Mouse (Mus musculus) thymus, postnatal 36 days (tissue): ENCODE results near the gene Lim2.
"Not testable (repeated sequence)": the region's sequence is repeated elsewhere in the genome, so short reads cannot be mapped to it uniquely, and the experiment has no call there.

Source experiments
- DNase-seq, 2 experiments: peaks; one replicate each; pipeline ENCODE4 v3.0.0; 2022; ENCODE audit warnings: mixed read lengths in 2 of 2

Gene Lim2

DNA sequence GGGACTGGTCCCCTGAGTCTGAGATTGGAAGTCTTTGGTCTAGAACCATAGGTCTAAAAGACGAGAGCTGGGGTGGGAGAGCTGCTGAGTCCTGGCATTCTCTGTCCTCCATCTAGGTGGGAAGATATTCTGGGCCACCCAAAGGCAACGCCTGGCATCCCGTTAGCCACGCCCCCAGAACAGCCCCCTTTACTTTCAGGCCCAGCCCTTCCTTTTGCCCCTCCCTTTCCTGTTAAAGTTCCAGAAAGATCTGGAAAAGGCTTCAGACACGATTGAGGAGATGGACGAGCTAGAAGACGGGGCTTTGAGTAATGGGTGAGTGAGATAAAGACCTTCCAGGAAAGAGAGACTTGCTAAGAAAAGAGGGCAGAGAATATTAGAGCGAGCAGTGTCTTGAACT is at the start of gene Lim2:
Gene Lim2 (plus strand): TSS at position 265 of the 400 bp plus-strand sequence.
- DNase-seq = no peak

DNA sequence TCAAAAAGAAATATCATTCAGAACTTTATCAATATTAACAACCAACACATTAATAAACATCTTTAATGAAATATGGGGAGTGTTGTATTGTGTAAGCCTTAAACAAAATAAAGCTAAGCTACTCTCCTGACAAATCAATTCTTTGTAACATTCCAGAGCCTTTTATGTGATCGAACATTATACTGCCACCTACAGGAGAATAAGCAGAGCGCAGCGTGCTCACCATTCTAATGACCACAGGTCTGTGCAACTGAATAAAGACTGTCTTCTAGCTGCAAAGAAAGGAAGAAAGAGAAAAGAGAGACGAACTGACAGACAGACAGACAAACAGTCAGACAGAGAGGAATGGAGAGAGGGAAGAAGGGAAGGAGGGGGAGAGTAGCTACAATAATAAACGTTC is 49.2 kb upstream of the Lim2 start:
- no peak for DNase-seq

DNA sequence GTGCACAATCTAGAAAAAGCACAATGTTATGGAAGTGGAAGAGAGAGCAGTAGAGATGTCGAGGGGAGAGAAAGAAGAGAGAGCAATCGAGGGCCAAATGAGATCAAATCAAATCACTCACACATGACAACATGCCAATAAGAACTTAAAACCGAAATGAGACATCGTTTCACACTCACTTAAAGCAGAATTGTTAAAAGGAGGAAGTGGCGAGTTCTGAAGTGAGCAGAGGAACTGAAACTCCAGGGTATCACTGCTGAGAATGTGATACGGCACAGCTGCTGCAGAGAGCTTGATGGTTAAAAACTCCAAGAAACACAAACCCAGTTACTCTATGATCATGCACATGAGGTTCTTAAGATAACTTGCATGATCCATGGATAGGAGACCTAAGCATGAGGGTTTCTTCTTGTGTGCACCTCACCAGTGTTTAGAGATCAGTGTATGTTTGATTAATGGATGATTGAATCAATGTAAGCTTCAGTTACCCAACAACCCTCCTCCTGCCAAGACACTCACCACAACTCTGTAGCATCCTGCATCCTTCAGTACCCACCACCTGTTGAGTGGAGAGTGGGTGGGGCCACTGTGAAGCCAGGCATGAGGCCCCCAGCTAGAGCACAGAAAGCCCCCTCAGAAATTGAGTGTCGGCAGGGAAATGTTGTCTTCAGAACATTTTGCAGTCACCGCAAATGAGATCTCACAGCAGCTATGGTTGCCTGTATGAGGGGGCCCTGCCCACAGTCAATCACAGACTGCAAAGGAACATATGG is 34.9 kb upstream of the Lim2 start:
- DNase-seq = no peak

DNA sequence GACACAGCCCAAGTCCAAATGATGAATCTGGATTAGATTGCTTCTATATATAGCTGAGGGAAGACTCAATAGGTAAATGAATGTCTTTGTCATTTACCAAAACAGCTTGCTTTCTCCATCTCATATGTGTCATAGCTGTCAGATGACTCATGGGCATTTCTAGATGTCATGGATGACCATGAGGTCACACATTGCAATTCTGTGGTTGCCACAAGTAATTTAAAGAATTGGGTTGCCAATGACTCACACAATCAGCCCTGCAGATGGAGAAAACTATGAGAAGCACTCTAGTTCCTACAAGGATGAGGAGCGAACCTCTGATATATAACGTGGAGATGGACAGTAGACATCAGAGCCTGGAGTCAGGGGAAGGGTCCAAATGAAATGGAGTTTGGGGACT is 28.0 kb upstream of the Lim2 start:
- no peak for DNase-seq

DNA sequence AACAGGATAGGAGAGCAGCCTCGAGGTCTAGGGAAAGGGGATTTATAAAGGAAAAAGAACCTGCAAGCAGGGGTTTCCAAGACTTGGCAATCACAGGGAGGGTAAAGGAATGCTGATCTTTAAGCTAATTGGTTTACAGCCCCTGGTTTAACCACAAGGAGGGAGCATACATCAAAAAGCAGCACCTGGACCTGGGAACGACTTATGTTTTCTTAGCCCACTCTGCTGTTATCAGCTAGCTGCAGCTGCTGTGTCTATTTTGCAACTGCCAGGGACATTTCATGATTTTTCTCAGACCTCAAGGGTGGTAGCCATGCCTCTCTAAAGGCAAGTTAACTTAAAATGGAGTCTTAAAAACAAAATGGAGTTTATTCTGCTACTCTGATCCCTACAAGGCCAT is 24.8 kb upstream of the Lim2 start:
- DNase-seq = no peak

DNA sequence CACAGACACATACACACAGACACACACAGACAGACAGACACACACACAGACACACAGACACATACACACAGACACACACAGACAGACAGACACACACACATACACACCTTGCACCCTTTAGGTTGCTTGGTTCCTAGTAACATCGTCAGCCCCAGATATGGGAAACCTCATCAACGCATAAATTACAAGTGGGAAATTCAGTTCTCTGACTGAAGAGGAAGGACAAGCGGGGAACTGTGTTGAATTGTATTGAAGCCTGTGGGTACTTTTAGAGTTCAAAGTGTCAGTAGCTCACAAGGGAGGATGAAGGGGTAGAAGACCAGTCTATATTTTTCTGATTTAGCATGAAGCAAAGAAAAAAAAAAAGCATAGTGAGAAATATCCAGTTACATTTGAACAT is 19.9 kb upstream of the Lim2 start:
- no peak for DNase-seq

DNA sequence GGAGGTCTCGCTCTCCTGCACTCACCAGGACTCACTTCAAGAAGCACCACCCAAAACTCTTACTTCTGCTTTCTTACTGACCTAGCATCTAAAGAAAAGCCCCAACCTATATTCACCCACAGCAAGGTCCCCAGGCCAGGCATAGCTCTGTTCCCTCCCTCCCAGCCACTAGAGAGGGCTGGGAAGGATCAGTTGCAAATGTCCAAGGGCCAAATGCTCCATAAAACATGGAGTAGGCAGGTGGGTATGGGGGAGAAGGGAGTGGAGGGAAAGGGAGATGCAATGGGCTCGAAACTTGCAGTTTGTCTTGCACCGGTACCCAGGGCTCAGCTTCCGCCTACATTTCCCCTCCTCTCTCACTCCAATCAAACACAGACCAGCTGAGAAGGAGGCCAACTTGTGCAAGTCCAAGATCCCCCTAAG is 19.3 kb upstream of the Lim2 start, which contains the start of gene Siglecg:
Gene Siglecg (plus strand): TSS at position 74 of the 423 bp plus-strand sequence.
- DNase-seq = no peak

DNA sequence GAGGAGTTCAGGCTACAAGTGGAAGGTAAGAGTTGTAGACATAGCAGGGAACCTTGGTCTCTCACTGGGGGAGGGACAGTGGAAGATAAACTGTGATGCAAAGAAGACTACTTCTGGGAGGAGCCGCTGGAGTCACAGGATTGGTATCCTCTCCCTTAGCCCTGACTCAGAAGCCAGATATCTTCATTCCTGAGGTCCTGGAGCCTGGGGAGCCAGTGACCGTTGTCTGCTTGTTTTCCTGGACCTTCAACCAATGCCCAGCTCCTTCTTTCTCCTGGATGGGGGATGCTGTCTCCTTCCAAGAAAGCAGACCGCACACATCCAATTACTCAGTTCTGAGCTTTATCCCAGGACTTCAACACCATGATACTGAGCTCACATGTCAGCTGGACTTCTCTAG is 18.4 kb upstream of the Lim2 start:
- no peak for DNase-seq

DNA sequence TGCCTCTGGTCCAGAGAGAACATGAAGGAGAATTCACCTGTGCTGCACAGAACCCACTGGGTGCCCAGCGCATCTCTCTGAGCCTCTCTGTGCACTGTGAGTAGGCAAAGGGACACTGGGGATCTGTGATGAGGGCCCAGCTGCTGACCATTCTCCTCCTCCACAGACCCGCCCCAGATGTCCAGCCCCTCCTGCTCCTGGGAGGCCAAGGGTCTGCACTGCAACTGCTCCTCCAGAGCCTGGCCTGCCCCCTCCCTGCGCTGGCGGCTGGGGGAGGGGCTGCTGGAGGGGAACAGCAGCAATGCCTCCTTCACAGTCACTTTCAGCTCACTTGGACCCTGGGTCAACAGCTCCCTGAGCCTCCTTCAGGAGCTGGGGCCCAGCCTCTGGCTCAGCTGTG is 15.7 kb upstream of the Lim2 start:
- not testable (repeated sequence) for DNase-seq

DNA sequence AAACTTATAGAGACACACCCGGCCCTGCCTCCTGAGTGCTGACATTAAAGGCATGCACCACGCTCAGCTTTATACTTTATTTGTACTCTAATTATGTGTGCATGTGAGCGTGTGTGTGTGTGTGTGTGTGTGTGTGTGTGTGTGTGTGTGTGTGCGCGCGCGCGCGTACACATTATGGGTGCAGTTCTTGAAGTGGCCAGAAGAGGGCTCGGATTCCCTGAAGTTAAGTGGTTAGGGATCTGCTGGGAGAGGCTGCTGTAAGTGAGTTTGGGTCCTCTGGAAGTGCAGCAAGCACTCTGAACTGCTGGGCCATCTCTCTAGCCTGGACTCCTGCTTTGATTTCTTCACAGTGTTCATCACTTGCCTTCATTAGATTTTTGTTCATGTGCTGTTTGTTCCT is 10.2 kb upstream of the Lim2 start:
- DNase-seq = no peak

DNA sequence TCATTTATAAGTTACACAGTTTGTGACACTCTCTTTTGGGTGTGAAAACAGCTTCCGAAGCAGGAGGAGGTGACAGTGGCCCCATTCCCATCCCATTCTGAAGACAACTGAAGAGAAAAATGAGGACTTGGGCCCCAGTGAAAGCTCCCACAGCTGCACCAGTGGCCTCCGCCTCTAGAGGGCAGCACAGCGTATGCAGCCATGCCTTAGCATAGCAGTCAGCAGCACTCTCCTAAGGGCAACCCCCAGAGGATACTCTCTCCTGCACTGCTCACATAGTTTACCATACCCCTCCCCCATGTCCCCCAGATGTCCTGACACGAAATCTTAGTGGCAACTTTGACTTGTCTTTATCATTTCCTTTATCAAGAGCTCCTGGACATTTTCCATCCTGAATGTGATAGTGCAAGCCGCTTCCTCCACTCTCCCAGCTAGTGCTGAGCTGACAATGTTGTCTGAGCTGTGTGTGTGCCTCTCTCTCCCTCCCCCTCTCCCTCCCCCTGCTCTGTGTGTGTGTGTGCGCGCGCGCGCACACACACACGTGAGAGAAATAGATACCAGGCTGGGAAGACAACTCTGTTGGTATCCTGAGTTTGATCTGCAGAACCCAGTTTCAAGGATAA is 4.4 kb upstream of the Lim2 start:
- peak; percentile 70 to 78 for DNase-seq

DNA sequence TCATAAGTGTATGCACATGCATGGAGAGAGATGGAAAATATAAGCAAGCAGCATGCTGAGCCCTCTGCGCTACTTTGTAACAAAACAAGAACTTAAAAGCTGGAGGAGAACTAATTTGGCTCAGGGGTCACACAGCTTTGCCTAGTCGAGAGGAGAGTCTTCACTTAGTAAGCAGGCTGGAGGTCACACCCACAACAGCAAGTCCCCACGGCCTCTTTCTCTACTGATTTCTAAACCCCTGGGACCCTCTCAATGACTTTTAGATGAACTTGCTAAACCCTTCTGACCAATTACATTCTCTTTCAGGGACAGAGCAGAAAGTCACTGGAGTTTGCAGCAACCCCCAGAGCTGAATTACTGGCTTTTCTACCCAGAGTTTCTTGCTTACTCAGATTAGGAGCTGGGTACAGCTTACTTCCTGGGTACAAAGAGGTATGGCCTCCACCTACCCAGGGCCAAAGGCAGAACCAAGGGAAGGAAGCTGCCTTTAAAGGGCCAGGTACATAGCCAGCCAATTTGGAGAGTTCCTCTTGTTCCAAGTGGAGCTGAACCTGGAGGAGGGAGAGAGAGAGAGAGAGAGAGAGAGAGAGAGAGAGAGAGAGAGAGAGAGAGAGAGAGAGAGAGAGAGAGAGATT is 3.4 kb upstream of the Lim2 start:
- no peak for DNase-seq

DNA sequence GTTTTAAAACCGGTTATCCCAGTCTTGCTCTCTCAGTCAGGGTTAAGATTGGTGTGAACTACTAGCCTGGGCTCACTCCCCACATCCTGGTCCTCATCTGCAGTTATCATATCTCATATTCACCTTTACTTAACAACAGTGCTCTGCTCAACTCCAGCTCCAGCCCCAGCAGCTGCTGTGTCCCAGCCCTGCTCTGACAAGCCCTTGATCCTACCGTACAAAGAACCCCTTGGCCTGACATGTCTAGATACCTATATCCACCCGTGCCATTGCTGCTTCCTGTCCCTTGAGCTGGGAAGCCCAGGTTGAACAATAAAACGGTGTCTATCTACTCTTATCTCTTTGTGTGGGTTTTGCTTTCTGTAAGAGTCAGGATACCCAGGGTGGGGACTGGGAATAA is 2.0 kb downstream of the Lim2 start:
- DNase-seq = no peak

DNA sequence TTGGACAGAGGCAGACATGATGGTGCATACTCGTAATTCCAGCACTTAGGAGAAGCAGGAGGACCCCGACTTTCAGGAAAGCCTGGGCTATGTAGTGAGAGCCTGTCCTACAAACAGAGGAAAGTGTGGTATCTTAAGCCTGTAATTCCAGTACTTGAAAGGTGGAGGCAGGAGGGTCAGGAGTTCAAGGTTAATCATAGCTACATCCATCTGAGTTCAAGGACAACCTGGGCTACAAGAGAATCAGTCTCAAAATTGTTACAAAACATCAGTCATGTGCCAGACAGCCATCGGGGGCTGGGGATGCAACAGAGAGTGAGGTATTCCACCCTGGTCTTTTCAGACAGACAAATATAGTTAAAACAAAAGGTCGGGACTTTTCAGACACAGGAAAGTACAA is 5.4 kb downstream of the Lim2 start:
- no peak for DNase-seq

DNA sequence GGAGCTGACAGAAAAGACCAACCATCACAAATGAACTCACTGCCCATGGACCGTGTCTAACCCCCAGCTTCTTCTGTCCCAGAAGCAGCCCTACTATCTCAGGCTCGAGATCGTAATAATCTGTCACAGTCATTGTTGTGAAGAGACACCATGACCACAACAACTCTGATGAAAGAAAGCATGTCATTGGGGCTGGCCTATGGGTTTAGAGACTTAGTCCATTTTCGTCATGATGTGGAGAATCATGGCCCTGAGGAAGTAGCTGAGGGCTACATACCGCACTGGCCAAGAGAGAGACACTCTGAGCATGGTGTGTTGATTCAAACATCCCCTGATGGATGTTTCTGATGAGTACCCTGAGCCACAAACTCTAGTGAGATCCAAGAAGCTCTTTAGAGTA is 7.2 kb downstream of the Lim2 start:
- DNase-seq = no peak

DNA sequence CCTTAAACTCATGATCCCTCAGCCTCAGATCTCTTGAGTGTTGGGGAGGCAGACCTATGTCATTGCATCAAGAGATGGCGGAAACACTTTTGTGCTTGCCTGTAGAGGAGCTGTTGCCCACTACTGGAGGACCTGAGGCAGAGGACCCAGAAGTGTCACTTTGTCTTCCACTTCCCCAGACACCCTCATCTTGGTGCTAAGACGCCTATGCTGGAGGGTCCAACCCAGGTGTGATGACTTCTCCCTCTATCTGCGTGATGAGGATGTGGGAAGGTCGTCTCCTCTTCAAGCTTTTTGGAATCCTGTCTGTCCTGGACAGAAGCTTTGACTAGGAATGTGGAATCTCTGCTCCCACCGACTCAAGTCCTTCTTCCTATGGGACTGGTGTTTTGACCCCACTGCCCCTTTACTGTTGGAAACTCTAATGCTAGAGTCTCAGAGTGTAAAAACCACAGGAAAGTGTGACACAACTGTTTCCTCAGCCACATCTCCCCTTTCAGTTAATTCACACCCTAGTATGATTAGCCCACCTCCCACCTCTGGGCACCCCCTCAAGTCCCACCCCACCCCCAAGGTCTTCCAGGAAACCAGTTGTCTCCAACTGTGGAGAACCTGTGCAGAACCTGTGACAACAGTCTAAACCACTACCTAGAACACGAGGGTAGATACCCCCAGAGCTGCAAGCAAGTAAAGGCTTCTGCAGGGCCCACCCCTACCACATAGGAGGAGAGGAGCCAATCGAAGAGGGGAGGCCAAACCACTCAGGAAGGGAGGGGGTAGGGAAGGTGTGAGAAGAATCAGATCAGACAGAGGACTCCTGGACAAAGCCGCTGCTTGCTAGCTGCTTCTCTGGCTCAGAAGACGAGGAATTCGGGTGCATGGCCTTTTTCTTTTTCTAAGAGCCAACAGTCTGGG is 9.1 kb downstream of the Lim2 start, which contains the start of gene Nkg7:
Gene Nkg7 (plus strand): TSS at position 733 of the 915 bp plus-strand sequence.
- no peak for DNase-seq

DNA sequence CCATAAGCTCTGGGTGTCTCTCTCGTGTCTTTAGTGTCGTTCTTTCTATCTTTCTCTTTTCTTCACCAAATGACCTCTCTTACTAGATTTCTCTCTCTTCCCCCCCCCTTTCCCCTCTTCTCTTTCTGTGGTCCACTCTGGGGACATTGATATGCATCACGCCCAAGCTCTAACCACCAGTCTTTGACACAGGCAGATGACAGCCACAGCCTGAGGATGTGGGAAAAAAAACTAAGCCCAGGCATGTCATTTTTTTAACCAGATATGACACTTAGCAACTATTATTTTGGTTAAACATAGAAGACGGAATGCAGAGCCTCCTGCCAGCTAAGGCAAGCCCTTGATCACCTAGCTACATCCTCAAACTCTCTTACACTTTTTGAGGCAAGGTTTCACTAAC is 11.1 kb downstream of the Lim2 start:
- DNase-seq = no peak

DNA sequence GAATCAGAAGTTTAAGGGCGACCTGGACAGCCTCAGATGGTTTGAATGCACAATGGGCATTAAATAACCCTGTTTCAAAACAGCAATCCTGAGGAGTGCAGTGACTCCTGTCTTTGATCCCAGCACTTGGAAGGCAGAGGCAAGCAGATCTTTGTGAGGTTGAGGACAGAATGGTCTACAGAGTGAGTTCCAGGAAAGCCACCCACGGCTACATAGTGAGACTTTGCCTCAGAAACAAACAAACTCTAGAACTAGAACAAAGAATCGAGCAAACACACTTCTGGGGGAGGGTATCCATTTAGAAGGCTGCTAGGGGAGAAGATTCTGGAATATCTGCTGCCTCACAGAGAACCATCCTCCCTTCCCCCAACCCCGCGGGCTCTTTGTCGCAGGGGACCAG is 13.0 kb downstream of the Lim2 start, which contains the start of gene Cldnd2:
Gene Cldnd2 (plus strand): TSS at position 301 of the 400 bp plus-strand sequence.
- no peak for DNase-seq

DNA sequence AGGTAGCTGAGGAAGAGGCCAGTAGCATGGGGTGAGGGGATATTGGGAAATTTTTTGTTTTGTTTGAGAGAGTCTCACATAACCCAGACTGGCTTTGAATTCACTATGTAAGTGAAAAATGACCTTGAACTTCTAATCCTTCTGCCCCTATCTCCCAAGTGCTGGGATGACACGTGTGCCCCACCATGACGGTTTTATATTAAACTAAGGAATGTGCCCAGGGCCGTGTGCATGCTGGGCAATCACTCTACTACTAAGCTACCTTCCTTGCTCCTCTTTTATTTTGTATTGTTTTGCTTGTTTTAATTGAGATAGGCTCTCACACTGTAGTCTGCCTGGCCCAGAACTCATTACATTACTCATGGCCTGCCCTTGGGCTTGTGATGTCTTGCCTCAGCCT is 13.6 kb downstream of the Lim2 start:
- no peak for DNase-seq

DNA sequence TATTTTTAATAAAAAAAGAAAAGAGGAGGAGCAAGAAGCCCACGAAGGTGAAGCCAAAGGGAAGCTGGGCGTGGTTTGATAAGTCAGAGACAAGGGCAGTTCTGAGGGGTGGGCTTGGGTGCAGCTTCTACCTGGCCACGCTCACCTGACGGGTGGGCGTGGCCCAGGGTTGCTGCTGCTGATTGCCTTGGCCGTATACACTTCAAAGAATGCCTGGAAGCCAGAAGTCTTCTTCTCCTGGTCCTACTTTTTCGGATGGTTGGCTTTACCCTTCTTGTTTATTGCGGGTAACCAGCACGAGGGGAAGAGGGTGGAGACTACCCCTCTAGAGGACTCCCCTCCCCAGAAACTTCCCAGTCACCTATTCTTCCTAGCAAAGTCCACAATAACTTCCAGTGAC is 15.2 kb downstream of the Lim2 start:
- DNase-seq = no peak

DNA sequence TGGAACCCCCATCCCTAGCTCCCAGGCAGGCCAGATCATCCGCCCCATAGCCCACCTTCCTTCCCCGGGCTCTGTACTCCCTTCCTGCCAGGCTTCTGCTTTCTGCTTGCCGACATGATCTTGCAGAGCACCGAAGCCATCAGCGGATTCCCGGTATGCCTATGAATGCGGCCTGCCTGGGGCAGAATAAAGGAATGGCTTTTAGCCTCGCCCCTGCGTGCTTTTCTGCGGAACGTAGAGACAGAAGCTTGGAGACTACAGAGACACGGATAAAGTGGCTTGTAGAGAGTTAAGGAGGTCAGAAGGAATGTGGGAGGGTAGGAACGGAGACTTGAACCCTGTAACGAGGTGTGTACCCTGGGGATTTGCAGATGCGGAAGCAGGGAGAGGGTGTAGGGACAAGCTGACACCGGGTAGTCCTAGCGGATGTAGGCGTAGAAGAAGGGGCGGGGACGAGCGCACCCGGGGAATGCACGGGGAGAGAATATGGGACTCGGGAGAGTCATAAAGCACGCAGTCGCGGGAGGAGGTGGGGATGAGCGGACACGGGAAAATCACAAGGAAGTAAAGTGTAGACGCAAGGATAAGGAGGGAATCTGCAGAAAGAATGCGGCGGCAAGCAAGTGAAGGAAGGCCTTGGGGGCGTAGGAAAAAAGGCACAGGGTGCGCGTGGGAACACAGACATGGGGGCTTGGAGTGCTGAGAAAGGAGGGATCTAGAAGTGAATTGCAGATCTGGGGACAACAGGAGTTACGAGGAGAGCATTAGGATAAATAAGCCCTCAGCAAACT is 15.9 kb downstream of the Lim2 start:
- peak; percentile 79 to 83 for DNase-seq

DNA sequence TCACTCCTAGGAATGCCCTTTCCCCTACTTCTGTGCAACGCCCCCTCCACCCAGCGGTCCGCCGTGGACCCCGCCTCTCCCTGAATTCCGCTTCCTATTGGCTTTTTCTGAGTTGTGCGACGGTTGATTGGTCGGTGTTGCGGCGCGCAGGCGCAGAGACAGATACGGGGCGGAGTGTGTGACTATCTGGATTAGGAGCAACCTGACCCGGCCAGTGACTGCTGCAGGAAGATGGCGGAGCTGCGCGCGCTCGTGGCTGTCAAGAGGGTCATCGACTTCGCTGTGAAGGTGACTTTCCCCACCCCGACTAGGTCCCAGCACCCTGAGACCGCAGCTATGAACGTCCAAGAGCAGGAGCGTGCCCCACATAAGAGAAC is 16.4 kb downstream of the Lim2 start, which contains the start of the genes Etfb and Gm45233:
Gene Etfb (plus strand): TSS at position 167 of the 377 bp plus-strand sequence.
Gene Gm45233 (plus strand): TSS at position 212 of the 377 bp plus-strand sequence.
- DNase-seq = peak; percentile 87 to 91
